Mouse (Mus musculus): ENCODE measurements at regions not wholly inside any gene's neighbourhood (a gene's known extent, or its start where the extent isn't known, plus 50 kb on each side); places are given as distances from the start of the nearest gene placed in this dataset.

- DNase-seq = no peak
These were observed 50.8 kb upstream of the Ptpn13 start for GRCm38 (mm10) chr5:103374162-103374561.

GRCm38 (mm10) chr5:103373089-103373488 lies 51.9 kb upstream of the Ptpn13 start:
- intact Hi-C loops (cut with DNase I) = no loop called here
- DNase-seq = no peak

More at GRCm38 (mm10) chr5:103374162-103374561, 50.8 kb upstream of the Ptpn13 start:
- intact Hi-C loops (cut with DNase I) = no loop called here

GRCm38 (mm10) chr5:103370456-103370855 lies 54.5 kb upstream of the Ptpn13 start:
- intact Hi-C loops (cut with DNase I) = no loop called here
- DNase-seq = no peak

- intact Hi-C loops (cut with DNase I) = no loop called here
- no peak for DNase-seq
These were observed 56.0 kb upstream of the Ptpn13 start for GRCm38 (mm10) chr5:103368993-103369392.

GRCm38 (mm10) chr5:103367201-103367671 lies 57.8 kb upstream of the Ptpn13 start:
- no peak for DNase-seq
- intact Hi-C loops (cut with DNase I) = no loop called here

- DNase-seq = no peak
These were observed 59.1 kb upstream of the Ptpn13 start for GRCm38 (mm10) chr5:103365700-103366448.

GRCm38 (mm10) chr5:103364791-103365699 lies 59.9 kb upstream of the Ptpn13 start:
- intact Hi-C loops (cut with DNase I) = no loop called here
- DNase-seq = no peak

More at GRCm38 (mm10) chr5:103365700-103366448, 59.1 kb upstream of the Ptpn13 start:
- intact Hi-C loops (cut with DNase I) = no loop called here

GRCm38 (mm10) chr5:103360775-103361247 lies 64.2 kb upstream of the Ptpn13 start:
- no peak for DNase-seq
- intact Hi-C loops (cut with DNase I) = no loop called here

- intact Hi-C loops (cut with DNase I) = no loop called here
- no peak for DNase-seq
These were observed 64.6 kb upstream of the Ptpn13 start for GRCm38 (mm10) chr5:103360360-103360759.

GRCm38 (mm10) chr5:103357558-103357957 lies 67.4 kb upstream of the Ptpn13 start:
- intact Hi-C loops (cut with DNase I) = loop anchor here (5.0 to 10.0 kb wide), 3 partner anchors 177 to 467 kb away; partner anchors contain the start of gene 1700016H13Rik
- no peak for DNase-seq

- DNase-seq = peak; percentile 15
- intact Hi-C loops (cut with DNase I) = loop anchor here (5.0 to 10.0 kb wide), 3 partner anchors 178 to 468 kb away; partner anchors contain the start of gene 1700016H13Rik
These were observed 68.5 kb upstream of the Ptpn13 start for GRCm38 (mm10) chr5:103356500-103356899.

GRCm38 (mm10) chr5:103355372-103356300 lies 69.4 kb upstream of the Ptpn13 start:
- intact Hi-C loops (cut with DNase I) = loop anchor here (5.0 to 10.0 kb wide), 3 partner anchors 179 to 469 kb away; partner anchors contain the start of gene 1700016H13Rik
- DNase-seq = peak; percentile 29

GRCm38 (mm10) chr5:103343869-103344268 lies 81.1 kb upstream of the Ptpn13 start:
- intact Hi-C loops (cut with DNase I) = loop anchor here (10.0 kb wide), 1 partner anchor 581 kb away; no protein-coding TSS in a partner anchor
- DNase-seq = no peak

GRCm38 (mm10) chr5:103341456-103341855 lies 83.5 kb upstream of the Ptpn13 start:
- intact Hi-C loops (cut with DNase I) = loop anchor here (10.0 kb wide), 1 partner anchor 583 kb away; no protein-coding TSS in a partner anchor
- DNase-seq = peak; percentile 92

- no peak for DNase-seq
- intact Hi-C loops (cut with DNase I) = loop anchor here (10.0 kb wide), 1 partner anchor 584 kb away; no protein-coding TSS in a partner anchor
These were observed 84.4 kb upstream of the Ptpn13 start for GRCm38 (mm10) chr5:103340626-103341025.

GRCm38 (mm10) chr5:103336689-103337490 lies 88.1 kb upstream of the Ptpn13 start:
- DNase-seq = peak; percentile 19
- intact Hi-C loops (cut with DNase I) = loop anchor here (10.0 kb wide), 1 partner anchor 122 kb away; the partner anchor contains the start of gene Mapk10

- DNase-seq = peak; percentile 21
- intact Hi-C loops (cut with DNase I) = loop anchor here (10.0 kb wide), 1 partner anchor 121 kb away; the partner anchor contains the start of gene Mapk10
These were observed 88.9 kb upstream of the Ptpn13 start for GRCm38 (mm10) chr5:103335916-103336688.

- no peak for DNase-seq
- intact Hi-C loops (cut with DNase I) = no loop called here
These were observed 98.6 kb upstream of the Ptpn13 start for GRCm38 (mm10) chr5:103326412-103326811.
